ENCODE assay signal across 8 mouse cellular contexts in the genomic region with DNA sequence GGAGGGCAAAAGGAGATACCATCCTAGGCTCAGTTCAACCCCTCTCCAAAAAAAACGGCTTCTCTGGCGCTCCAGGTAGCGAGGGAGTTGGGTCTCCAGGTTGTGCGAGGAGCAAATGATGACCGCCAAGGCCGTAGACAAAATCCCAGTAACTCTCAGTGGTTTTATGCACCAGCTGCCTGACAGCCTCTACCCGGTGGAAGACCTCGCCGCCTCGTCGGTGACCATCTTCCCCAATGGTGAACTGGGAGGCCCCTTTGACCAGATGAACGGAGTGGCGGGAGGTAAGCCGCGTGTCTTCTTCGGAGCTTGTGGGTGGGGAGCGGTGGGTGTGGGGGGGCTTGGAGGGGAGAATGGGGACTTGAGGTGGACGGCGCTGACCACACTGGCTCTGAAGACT. TPM values are rescaled to one million over a fixed set of nuclear protein-coding genes. Genes with fewer than 3 reads are reported as not detected.
A peak's percentile ranks its signal among the peaks of the same experiment; 100 is the strongest.
DNase-seq lines count a peak whose midpoint lies in the region; ATAC-seq lines count a peak whose summit lies in the region.

No protein-coding gene starts in this region.

- peaks cover 14% of the 10 kb centered on the region for H3K9me3 ChIP-seq in megakaryocyte, embryonic 14.5 days
- H3K9me3 ChIP-seq in embryonic facial prominence, embryonic 11.5 days (replicated peaks; ENCODE audit: control insufficient read depth, low read length), result no peaks in the 10 kb centered on the region
- no peaks in the 10 kb centered on the region for H3K9me3 ChIP-seq in hindbrain, embryonic 10.5 days
- no peaks in the 10 kb centered on the region for H3K9me3 ChIP-seq in lung, embryonic 16.5 days (ENCODE audit: control insufficient read depth, low read length)

- no peak for ATAC-seq in megakaryocyte, adult 5-6 weeks (ENCODE audit: poor library complexity, severe bottlenecking)
- ATAC-seq in embryonic facial prominence, embryonic 11.5 days (replicated peaks; ENCODE audit: insufficient number of reproducible peaks, low FRiP score, low TSS enrichment, low read depth), result no peak
- no peak for ATAC-seq in lung, embryonic 16.5 days (ENCODE audit: low read depth)

- 2% methylated on average over 19 of the region's 19 CpGs for WGBS in embryonic facial prominence, embryonic 11.5 days
- under 1% methylated on average over 19 of the region's 19 CpGs for WGBS in hindbrain, embryonic 10.5 days
- WGBS in lung, embryonic 16.5 days, result 1% methylated on average over 19 of the region's 19 CpGs

- peaks cover 66% of the 10 kb centered on the region for H3K27me3 ChIP-seq in megakaryocyte, embryonic 14.5 days (replicated peaks)
- H3K27me3 ChIP-seq in embryonic facial prominence, embryonic 11.5 days (ENCODE audit: control insufficient read depth, insufficient read depth, low read length), result peaks cover 62% of the 10 kb centered on the region
- H3K27me3 ChIP-seq in hindbrain, embryonic 10.5 days (ENCODE audit: insufficient read depth, poor library complexity, severe bottlenecking), result peaks cover 92% of the 10 kb centered on the region
- peaks cover 68% of the 10 kb centered on the region for H3K27me3 ChIP-seq in lung, embryonic 16.5 days (ENCODE audit: control insufficient read depth, insufficient read depth, low read depth, low read length)

- H3K4me3 ChIP-seq in megakaryocyte, embryonic 14.5 days (replicated peaks), result peak overlapping the region; percentile 93
- H3K4me3 ChIP-seq in embryonic facial prominence, embryonic 11.5 days (ENCODE audit: low read depth, low read length), result peak overlapping the region; percentile 61
- peak overlapping the region; percentile 69 for H3K4me3 ChIP-seq in hindbrain, embryonic 10.5 days
- peak overlapping the region; percentile 61 for H3K4me3 ChIP-seq in lung, embryonic 16.5 days (ENCODE audit: low read length)

- H3K27ac ChIP-seq in embryonic facial prominence, embryonic 11.5 days (replicated peaks; ENCODE audit: low read depth, low read length), result no peak overlapping the region
- no peak overlapping the region for H3K27ac ChIP-seq in hindbrain, embryonic 10.5 days
- H3K27ac ChIP-seq in lung, embryonic 16.5 days (ENCODE audit: low read length), result no peak overlapping the region

- H3K4me2 ChIP-seq in embryonic facial prominence, embryonic 11.5 days (ENCODE audit: low read depth, low read length), result peak overlapping the region; percentile 90
- H3K4me2 ChIP-seq in lung, embryonic 16.5 days (ENCODE audit: low read depth, low read length), result peak overlapping the region; percentile 99

- H3K4me1 ChIP-seq in megakaryocyte, embryonic 14.5 days, result peaks cover 54% of the 10 kb centered on the region
- H3K4me1 ChIP-seq in embryonic facial prominence, embryonic 11.5 days (ENCODE audit: control insufficient read depth, insufficient read depth, low read length), result peaks cover 10% of the 10 kb centered on the region
- peaks cover 55% of the 10 kb centered on the region for H3K4me1 ChIP-seq in hindbrain, embryonic 10.5 days (replicated peaks)
- H3K4me1 ChIP-seq in lung, embryonic 16.5 days (replicated peaks; ENCODE audit: control insufficient read depth, insufficient read depth, low read length), result peaks cover 21% of the 10 kb centered on the region

- no peak for DNase-seq in embryonic facial prominence, embryonic 11.5 days (ENCODE audit: low spot score)
- DNase-seq in hindbrain, embryonic 10.5 days (ENCODE audit: low spot score), result no peak
- peak; percentile 21 to 25 for DNase-seq in thymus, postnatal 10 days (ENCODE audit: low spot score in 2 of 2)
- no peak for DNase-seq in left cerebral cortex, adult 9 months (ENCODE audit: low spot score in 2 of 2)
- DNase-seq in right cerebral cortex, postnatal 36 days (ENCODE audit: low spot score in 2 of 2), result no peak

- H3K9ac ChIP-seq in embryonic facial prominence, embryonic 11.5 days (replicated peaks; ENCODE audit: low read length), result no peak overlapping the region
- H3K9ac ChIP-seq in lung, embryonic 16.5 days (ENCODE audit: low read length), result no peak overlapping the region

- H3K36me3 ChIP-seq in megakaryocyte, embryonic 14.5 days (replicated peaks; ENCODE audit: low read length), result peaks cover 8% of the 10 kb centered on the region
- no peaks in the 10 kb centered on the region for H3K36me3 ChIP-seq in embryonic facial prominence, embryonic 11.5 days (replicated peaks; ENCODE audit: control insufficient read depth, insufficient read depth, low read depth, low read length)
- no peaks in the 10 kb centered on the region; the same call in 1 of the 2 replicates for H3K36me3 ChIP-seq in hindbrain, embryonic 10.5 days
- H3K36me3 ChIP-seq in lung, embryonic 16.5 days (ENCODE audit: control insufficient read depth, insufficient read depth, low read length), result no peaks in the 10 kb centered on the region

RNA-seq across cellular contexts. Expression of gene Egr2, which starts 2.8 kb away (rescaled TPM):
- 0.55 and 3.9 TPM in 2 replicates for polyA plus RNA-seq in megakaryocyte, embryonic 14.5 days (2012; ENCODE audit: insufficient read depth, low replicate concordance)
- 1.0 and 1.2 TPM in 2 replicates for total RNA-seq in megakaryocyte, adult 5-6 weeks (2015)
- 1.4 and 13.3 TPM in 2 replicates for total RNA-seq in megakaryocyte, adult 5-6 weeks (2017)
- 0.73 and 1.0 TPM in 2 replicates for polyA plus RNA-seq in embryonic facial prominence, embryonic 11.5 days (2014; fragmentation: Nextera tagmentation; extraction: Ambion mirVana)
- 0.56 and 2.0 TPM in 2 replicates for polyA plus RNA-seq in hindbrain, embryonic 10.5 days (2016; fragmentation: Nextera tagmentation; extraction: Ambion mirVana)
- polyA plus RNA-seq in lung, embryonic 16.5 days (2015; fragmentation: Nextera tagmentation; extraction: Ambion mirVana), result 0.49 and 0.99 TPM in 2 replicates

RNA-seq across cellular contexts. Expression of gene Ado, which starts 10.6 kb away (rescaled TPM):
- polyA plus RNA-seq in megakaryocyte, embryonic 14.5 days (2012; ENCODE audit: insufficient read depth, low replicate concordance), result 9.0 and 19.8 TPM in 2 replicates
- total RNA-seq in megakaryocyte, adult 5-6 weeks (2015), result 11.0 and 12.7 TPM in 2 replicates
- 13.2 and 16.3 TPM in 2 replicates for total RNA-seq in megakaryocyte, adult 5-6 weeks (2017)
- 97.8 and 107 TPM in 2 replicates for polyA plus RNA-seq in embryonic facial prominence, embryonic 11.5 days (2014; fragmentation: Nextera tagmentation; extraction: Ambion mirVana)
- polyA plus RNA-seq in hindbrain, embryonic 10.5 days (2016; fragmentation: Nextera tagmentation; extraction: Ambion mirVana), result 69.4 and 80.9 TPM in 2 replicates
- 55.2 and 58.5 TPM in 2 replicates for polyA plus RNA-seq in lung, embryonic 16.5 days (2015; fragmentation: Nextera tagmentation; extraction: Ambion mirVana)

Comparison
In these comparisons a context has a peak if more than half of its experiments do, and no peak if none do; other contexts are left out.
1. DNase-seq: peak in thymus, postnatal 10 days (2 of 2); none in embryonic facial prominence, embryonic 11.5 days (single experiment), hindbrain, embryonic 10.5 days (single experiment), left cerebral cortex, adult 9 months (0 of 2) and right cerebral cortex, postnatal 36 days (0 of 2).
2. Peak in every context shown above with its lines, with median percentiles within 50 percentile points of each other: H3K4me3 ChIP-seq.